Mouse (Mus musculus) layer of hippocampus, adult 6 months (tissue): ENCODE measurements around the gene S100a3. TPM values are rescaled to one million over a fixed set of nuclear protein-coding genes. Genes with fewer than 3 reads are reported as not detected.

Experiments used
- long read RNA-seq, 2 experiments: library from polyadenylated mRNA; unstranded; transcript quantifications; one replicate each; pipeline ENCODE4 v2.0.0; 2019 to 2020
- polyA plus RNA-seq: library from polyadenylated mRNA; unstranded; fragments of <200 nt; fragmentation: Nextera tagmentation; gene quantifications from 2 replicates; pipeline ENCODE4 v1.2.3, GENCODE M21; 2021

The S100a3 gene
- 0.58 and 1.2 TPM in 2 replicates for polyA plus RNA-seq
- long read RNA-seq, experiment 1, partial matches to known transcripts = 0 of 1 reads
- long read RNA-seq, experiment 1, other reads (novel, unspliced or antisense) = 1 of 1 reads
- long read RNA-seq, experiment 2, partial matches to known transcripts = 0 of 2 reads
- long read RNA-seq, experiment 2, other reads (novel, unspliced or antisense) = 2 of 2 reads

DNA sequence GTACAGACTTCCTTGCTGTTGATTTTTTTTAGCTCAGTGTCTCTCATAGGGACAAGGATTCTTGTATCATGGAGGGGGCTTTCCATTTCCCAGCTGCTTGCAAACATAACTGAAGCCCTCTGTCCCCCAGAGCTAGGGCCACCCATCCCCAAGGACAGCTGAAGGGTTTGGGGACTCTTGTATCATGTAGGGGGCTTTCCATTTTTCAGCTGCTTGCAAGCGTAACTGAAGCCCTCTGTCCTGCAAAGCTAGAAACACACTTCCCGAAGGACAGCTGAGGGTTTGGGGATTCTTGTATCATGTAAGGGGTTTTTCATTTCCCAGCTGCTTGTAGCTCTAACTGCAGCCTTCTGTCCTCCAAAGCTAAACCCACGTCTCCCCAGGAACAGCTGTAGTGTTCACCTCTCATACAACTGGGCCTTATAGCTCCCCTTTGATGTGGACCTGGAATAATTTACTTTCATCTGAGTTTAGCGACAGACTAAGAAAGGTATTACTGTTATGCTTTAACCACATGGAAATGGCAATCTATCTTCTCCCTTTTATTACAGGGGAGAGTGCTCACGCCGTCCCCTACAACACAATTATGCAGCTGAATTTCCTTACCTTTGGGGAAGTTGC is at the start of gene S100a3:
Gene S100a3 (plus strand): TSS at position 571 of the 621 bp plus-strand sequence.

GRCm38 (mm10) chr3:90513796-90514590 is 46.4 kb upstream of the S100a3 start, which contains the start of the genes S100a1 and S100a13:
Gene S100a1 (minus strand): TSS chr3:90514392.
Gene S100a13 (plus strand): TSS chr3:90514435.

GRCm38 (mm10) chr3:90526580-90526979 is 33.8 kb upstream of the S100a3 start, which contains the start of gene S100a14:
Gene S100a14 (plus strand): TSS chr3:90526856.

GRCm38 (mm10) chr3:90537141-90537904 is 23.1 kb upstream of the S100a3 start, which contains the start of gene S100a16:
Gene S100a16 (plus strand): TSS chr3:90537254.

GRCm38 (mm10) chr3:90589947-90590346 is 29.6 kb downstream of the S100a3 start, which contains the start of gene S100a2:
Gene S100a2 (plus strand): TSS chr3:90590247.

DNA sequence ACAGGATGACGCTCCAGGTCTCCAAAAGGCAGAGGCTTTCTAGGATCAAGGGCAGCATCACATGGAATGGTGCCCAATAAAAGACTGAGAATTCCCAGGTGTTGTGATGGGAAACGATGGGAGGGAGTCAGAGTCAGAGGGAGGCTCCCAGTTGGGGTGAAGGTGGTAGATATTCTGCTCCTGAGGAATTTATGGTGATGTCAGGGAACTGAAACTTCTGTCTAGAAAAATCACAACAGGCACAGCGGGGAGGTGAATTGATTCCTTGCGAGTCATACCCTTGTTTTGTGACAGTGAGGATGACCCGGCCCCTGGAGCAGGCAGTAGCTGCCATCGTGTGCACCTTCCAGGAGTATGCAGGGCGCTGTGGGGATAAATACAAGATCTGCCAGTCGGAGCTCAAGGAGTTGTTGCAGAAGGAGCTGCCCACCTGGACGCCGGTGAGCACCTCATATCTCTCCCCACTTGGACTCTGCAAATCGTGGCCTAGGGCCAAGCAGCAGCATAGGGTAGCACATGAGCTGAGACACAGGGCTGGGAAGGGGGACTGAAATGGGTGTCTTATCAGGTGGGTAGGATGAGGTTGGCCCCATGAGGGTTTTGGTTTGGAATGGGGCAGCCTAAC is 41.2 kb downstream of the S100a3 start, which contains the start of gene Gm42674:
Gene Gm42674 (plus strand): TSS at position 419 of the 625 bp plus-strand sequence.

GRCm38 (mm10) chr3:90603623-90604022 is 43.2 kb downstream of the S100a3 start, which contains the start of gene S100a4:
Gene S100a4 (plus strand): TSS chr3:90603771.

DNA sequence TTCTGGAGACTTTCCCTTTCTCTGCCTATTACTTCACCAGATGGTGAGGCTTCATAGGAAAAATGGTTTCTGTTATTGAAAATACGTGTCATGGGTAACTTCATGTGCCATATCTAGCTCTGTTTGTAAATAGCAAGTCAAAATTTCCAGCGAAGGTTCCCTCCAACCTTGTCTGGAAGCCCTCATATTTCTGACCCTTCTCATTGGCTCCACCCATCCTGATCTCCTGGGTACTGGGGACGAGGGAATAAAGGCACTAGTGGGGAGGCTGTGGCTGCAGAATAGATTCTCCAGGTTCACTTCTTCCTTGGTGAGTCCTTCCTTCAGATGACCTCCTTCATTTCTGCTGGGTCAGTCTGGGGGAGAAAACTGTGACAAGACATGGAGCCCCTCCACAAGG is 47.8 kb downstream of the S100a3 start, which contains the start of gene S100a5:
Gene S100a5 (plus strand): TSS at position 301 of the 400 bp plus-strand sequence.

GRCm38 (mm10) chr3:90612728-90613291 is 52.4 kb downstream of the S100a3 start, which contains the start of gene S100a6:
Gene S100a6 (plus strand): TSS chr3:90612882.

Other genes with a start within 250 kb of the S100a3 start
- gene Slc27a3, start 170.6 kb upstream of the S100a3 start, polyA plus RNA-seq = 3.6 TPM in 2 replicates
- 12.0 and 12.8 TPM in 2 replicates for gene Ints3, start 127.0 kb upstream of the S100a3 start, polyA plus RNA-seq
- gene Npr1, start 94.7 kb upstream of the S100a3 start, polyA plus RNA-seq = 0.78 and 0.92 TPM in 2 replicates
- gene Ilf2, start 84.5 kb upstream of the S100a3 start, polyA plus RNA-seq = 70.1 and 73.7 TPM in 2 replicates
- gene Snapin, start 69.5 kb upstream of the S100a3 start, polyA plus RNA-seq = 91.8 and 96.6 TPM in 2 replicates
- gene Chtop, start 51.1 kb upstream of the S100a3 start, polyA plus RNA-seq = 86.8 and 92.3 TPM in 2 replicates
- 287 and 351 TPM in 2 replicates for gene S100a1, start 46.2 kb upstream of the S100a3 start, polyA plus RNA-seq
- gene S100a13, start 46.1 kb upstream of the S100a3 start, polyA plus RNA-seq = 174 and 206 TPM in 2 replicates
- 0.15 TPM in 1 of 2 replicates, not detected in the other for gene S100a14, start 33.7 kb upstream of the S100a3 start, polyA plus RNA-seq
- gene S100a16, start 23.3 kb upstream of the S100a3 start, polyA plus RNA-seq = 198 and 207 TPM in 2 replicates
- gene S100a2, start 29.7 kb downstream of the S100a3 start, polyA plus RNA-seq = not detected in 2 replicates
- gene Gm42674, start 41.3 kb downstream of the S100a3 start, polyA plus RNA-seq = not detected in 2 replicates
- 5.3 and 5.8 TPM in 2 replicates for gene S100a4, start 43.2 kb downstream of the S100a3 start, polyA plus RNA-seq
- not detected in 2 replicates for gene S100a5, start 47.9 kb downstream of the S100a3 start, polyA plus RNA-seq
- gene S100a6, start 52.3 kb downstream of the S100a3 start, polyA plus RNA-seq = 46.6 and 59.7 TPM in 2 replicates
- gene S100a7a, start 93.4 kb downstream of the S100a3 start, polyA plus RNA-seq = 0.10 TPM in 1 of 2 replicates, not detected in the other
- gene S100a8, start 108.4 kb downstream of the S100a3 start, polyA plus RNA-seq = 0.62 and 0.70 TPM in 2 replicates
- gene S100a9, start 135.1 kb downstream of the S100a3 start, polyA plus RNA-seq = not detected in 2 replicates
- gene Pglyrp4, start 166.3 kb downstream of the S100a3 start, polyA plus RNA-seq = not detected in 2 replicates
- not detected in 2 replicates for gene Gm5849, start 217.3 kb downstream of the S100a3 start, polyA plus RNA-seq